Mouse (Mus musculus): ENCODE measurements around the gene Saa3. TPM values are rescaled to one million over a fixed set of nuclear protein-coding genes. Genes with fewer than 3 reads are reported as not detected.

Gene Saa3
- polyA plus RNA-seq, 1 experiment, result 4.3 TPM

DNA sequence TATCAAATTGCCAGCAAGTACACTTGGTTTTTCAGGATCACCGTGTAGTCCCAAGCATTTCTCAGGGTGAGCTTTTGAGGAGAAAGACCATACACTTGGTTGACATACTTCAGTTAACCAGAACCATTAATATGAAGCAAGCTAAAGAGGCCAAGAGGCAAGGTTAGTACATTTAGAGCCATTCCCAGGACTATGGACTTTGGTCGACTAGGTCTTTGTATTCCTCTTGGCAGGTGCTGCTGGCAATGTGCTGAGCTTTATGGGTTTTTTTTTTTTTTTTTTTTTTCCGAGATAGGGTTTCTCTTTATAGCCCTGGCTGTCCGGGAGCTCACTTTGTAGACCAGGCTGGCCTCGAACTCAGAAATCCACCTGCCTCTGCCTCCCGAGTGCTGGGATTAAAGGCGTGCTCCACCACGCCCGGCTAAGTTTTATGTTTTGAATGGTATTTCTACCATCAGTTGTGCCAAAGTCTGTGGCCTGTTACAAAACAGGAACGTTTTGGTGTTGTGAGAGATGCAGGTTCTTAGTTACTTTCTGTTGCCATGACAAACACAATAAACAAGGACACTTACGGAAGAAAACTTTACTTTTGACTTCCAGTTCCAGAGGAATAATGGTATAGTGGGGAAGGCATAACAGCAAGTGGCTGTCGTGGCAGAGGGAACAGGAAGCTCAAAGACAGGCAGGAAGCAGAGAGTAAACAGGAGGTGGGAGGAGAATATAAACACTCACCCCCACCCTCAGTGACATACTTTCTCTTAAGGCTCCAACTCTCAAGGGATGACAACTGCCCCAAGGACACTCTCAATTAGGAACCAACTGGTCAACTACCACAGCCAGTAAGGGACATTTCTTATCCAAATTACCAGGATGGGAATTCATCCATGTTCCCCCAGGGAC lies 23.3 kb upstream of the Saa3 start:
- no peaks in the 10 kb centered on the region for H3K27me3 ChIP-seq (ENCODE audit: control insufficient read depth, insufficient read depth, insufficient read length)
- TF ChIP-seq CEBPB (IDR thresholded peaks at IDR 0.05; ENCODE audit: insufficient read depth, poor library complexity, severe bottlenecking) (no peak), MYOD1 (IDR thresholded peaks at IDR 0.05; ENCODE audit: control insufficient read depth in 1 of 3, insufficient read length in 2 of 3, low read depth in 2 of 3) (no peak), MAX (IDR thresholded peaks at IDR 0.05; ENCODE audit: low read depth) (no peak), POLR2AphosphoS2 (IDR thresholded peaks at IDR 0.05; ENCODE audit: insufficient read length, low read depth) (no peak), MYOG (IDR thresholded peaks at IDR 0.05; ENCODE audit: control insufficient read depth in 1 of 3, insufficient read depth in 1 of 3, insufficient read length in 2 of 3, low read depth in 2 of 3) (no peak), POLR2A (IDR thresholded peaks at IDR 0.05; ENCODE audit: insufficient read length, low read depth) (no peak), SRF (IDR thresholded peaks at IDR 0.05; ENCODE audit: control insufficient read depth, insufficient read length, low read depth) (no peak), TCF3 (IDR thresholded peaks at IDR 0.05; ENCODE audit: insufficient read length, low read depth) (no peak), TCF12 (IDR thresholded peaks at IDR 0.05; ENCODE audit: insufficient read depth, poor library complexity, severe bottlenecking) (no peak), E2F4 (IDR thresholded peaks at IDR 0.05; ENCODE audit: insufficient read depth) (no peak), REST (IDR thresholded peaks at IDR 0.05; ENCODE audit: insufficient read depth, insufficient read length) (no peak), USF1 (IDR thresholded peaks at IDR 0.05; ENCODE audit: low read depth) (no peak)
- no peak overlapping the region for H3K4me2 ChIP-seq (ENCODE audit: low read depth)
- H3K36me3 ChIP-seq (ENCODE audit: control insufficient read depth, insufficient read depth), result no peaks in the 10 kb centered on the region
- no peaks in the 10 kb centered on the region for H3K79me2 ChIP-seq (ENCODE audit: control insufficient read depth, insufficient read depth)
- H3ac ChIP-seq (ENCODE audit: control insufficient read depth, insufficient read length), result no peak overlapping the region
- no peak overlapping the region for H3K4me3 ChIP-seq

DNA sequence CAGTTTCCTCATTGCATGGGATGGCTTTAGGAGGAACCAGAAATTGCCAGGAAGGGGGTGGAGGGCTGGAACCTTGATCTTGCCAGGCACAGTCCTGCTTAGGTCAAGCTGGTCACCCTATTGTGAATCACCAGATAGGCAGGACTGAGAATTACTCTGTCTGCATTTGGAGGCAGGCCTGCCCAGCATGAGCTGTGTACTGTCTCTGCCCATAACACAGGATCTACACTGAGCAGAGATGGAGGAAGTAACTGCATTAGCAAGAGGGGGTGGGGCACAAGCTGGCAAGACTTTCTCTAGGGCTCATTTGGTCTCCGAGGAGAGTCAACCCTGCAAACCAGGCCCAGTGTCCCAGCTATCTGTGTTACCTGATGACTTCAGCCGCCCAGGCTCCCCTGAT lies 19.5 kb upstream of the Saa3 start:
- Histone ChIP-seq H3K4me3 (no peak overlapping the region), H3K4me2 (ENCODE audit: low read depth) (no peak overlapping the region), H3ac (ENCODE audit: control insufficient read depth, insufficient read length) (no peak overlapping the region), H3K79me2 (ENCODE audit: control insufficient read depth, insufficient read depth) (no peaks in the 10 kb centered on the region), H3K36me3 (ENCODE audit: control insufficient read depth, insufficient read depth) (no peaks in the 10 kb centered on the region), H3K27me3 (ENCODE audit: control insufficient read depth, insufficient read depth, insufficient read length) (no peaks in the 10 kb centered on the region)
- TF ChIP-seq SRF (IDR thresholded peaks at IDR 0.05; ENCODE audit: control insufficient read depth, insufficient read length, low read depth) (no peak), MAX (IDR thresholded peaks at IDR 0.05; ENCODE audit: low read depth) (no peak), E2F4 (IDR thresholded peaks at IDR 0.05; ENCODE audit: insufficient read depth) (no peak), TCF12 (IDR thresholded peaks at IDR 0.05; ENCODE audit: insufficient read depth, poor library complexity, severe bottlenecking) (no peak), MYOD1 (IDR thresholded peaks at IDR 0.05; ENCODE audit: control insufficient read depth in 1 of 3, insufficient read length in 2 of 3, low read depth in 2 of 3) (no peak), MYOG (IDR thresholded peaks at IDR 0.05; ENCODE audit: control insufficient read depth in 1 of 3, insufficient read depth in 1 of 3, insufficient read length in 2 of 3, low read depth in 2 of 3) (no peak), POLR2AphosphoS2 (IDR thresholded peaks at IDR 0.05; ENCODE audit: insufficient read length, low read depth) (no peak), TCF3 (IDR thresholded peaks at IDR 0.05; ENCODE audit: insufficient read length, low read depth) (no peak), CEBPB (IDR thresholded peaks at IDR 0.05; ENCODE audit: insufficient read depth, poor library complexity, severe bottlenecking) (no peak), REST (IDR thresholded peaks at IDR 0.05; ENCODE audit: insufficient read depth, insufficient read length) (no peak), USF1 (IDR thresholded peaks at IDR 0.05; ENCODE audit: low read depth) (no peak), POLR2A (IDR thresholded peaks at IDR 0.05; ENCODE audit: insufficient read length, low read depth) (no peak)

DNA sequence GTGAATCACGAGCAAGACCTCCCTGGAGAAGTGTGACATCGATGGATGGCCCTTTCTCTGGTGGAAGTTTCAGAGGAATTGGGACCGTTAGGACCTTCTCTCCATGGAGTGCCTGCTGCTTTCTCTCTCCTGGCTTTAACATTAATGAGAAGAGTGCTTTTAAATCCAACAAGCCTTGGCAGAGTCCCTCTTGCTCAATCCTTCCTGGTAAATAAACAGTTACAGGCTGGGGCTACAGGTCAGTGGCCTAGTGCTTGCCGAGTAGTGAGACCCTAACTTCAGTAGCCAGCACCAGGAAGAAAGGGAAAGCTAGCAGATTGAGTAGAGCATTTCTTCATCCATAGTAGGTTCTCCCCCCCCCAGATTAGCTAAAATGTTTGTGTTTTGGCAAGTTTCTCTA lies 17.0 kb upstream of the Saa3 start, which contains the start of gene Saa4:
TSS of gene Saa4 (minus strand) at position 146 of the 400 bp plus-strand sequence.
- Histone ChIP-seq H3K4me3 (no peak within 1 kb of the TSS), H3K4me2 (ENCODE audit: low read depth) (no peak within 1 kb of the TSS), H3K36me3 (ENCODE audit: control insufficient read depth, insufficient read depth) (no peaks in the 10 kb centered on the region), H3K27me3 (ENCODE audit: control insufficient read depth, insufficient read depth, insufficient read length) (no peaks in the 10 kb centered on the region), H3K79me2 (ENCODE audit: control insufficient read depth, insufficient read depth) (no peaks in the 10 kb centered on the region), H3ac (ENCODE audit: control insufficient read depth, insufficient read length) (no peak within 1 kb of the TSS)
- TF ChIP-seq TCF3 (IDR thresholded peaks at IDR 0.05; ENCODE audit: insufficient read length, low read depth), result no peak
- TF ChIP-seq SRF (IDR thresholded peaks at IDR 0.05; ENCODE audit: control insufficient read depth, insufficient read length, low read depth), result no peak
- no peak for TF ChIP-seq POLR2A (IDR thresholded peaks at IDR 0.05; ENCODE audit: insufficient read length, low read depth)
- TF ChIP-seq POLR2AphosphoS2 (IDR thresholded peaks at IDR 0.05; ENCODE audit: insufficient read length, low read depth), result no peak
- TF ChIP-seq REST (IDR thresholded peaks at IDR 0.05; ENCODE audit: insufficient read depth, insufficient read length), result no peak
- no peak for TF ChIP-seq USF1 (IDR thresholded peaks at IDR 0.05; ENCODE audit: low read depth)
- no peak for TF ChIP-seq MYOG (IDR thresholded peaks at IDR 0.05; ENCODE audit: control insufficient read depth in 1 of 3, insufficient read depth in 1 of 3, insufficient read length in 2 of 3, low read depth in 2 of 3)
- TF ChIP-seq TCF12 (IDR thresholded peaks at IDR 0.05; ENCODE audit: insufficient read depth, poor library complexity, severe bottlenecking), result no peak
- no peak for TF ChIP-seq CEBPB (IDR thresholded peaks at IDR 0.05; ENCODE audit: insufficient read depth, poor library complexity, severe bottlenecking)
- no peak for TF ChIP-seq MAX (IDR thresholded peaks at IDR 0.05; ENCODE audit: low read depth)
- TF ChIP-seq MYOD1 (IDR thresholded peaks at IDR 0.05; ENCODE audit: control insufficient read depth in 1 of 3, insufficient read length in 2 of 3, low read depth in 2 of 3), result no peak
- TF ChIP-seq E2F4 (IDR thresholded peaks at IDR 0.05; ENCODE audit: insufficient read depth), result no peak

DNA sequence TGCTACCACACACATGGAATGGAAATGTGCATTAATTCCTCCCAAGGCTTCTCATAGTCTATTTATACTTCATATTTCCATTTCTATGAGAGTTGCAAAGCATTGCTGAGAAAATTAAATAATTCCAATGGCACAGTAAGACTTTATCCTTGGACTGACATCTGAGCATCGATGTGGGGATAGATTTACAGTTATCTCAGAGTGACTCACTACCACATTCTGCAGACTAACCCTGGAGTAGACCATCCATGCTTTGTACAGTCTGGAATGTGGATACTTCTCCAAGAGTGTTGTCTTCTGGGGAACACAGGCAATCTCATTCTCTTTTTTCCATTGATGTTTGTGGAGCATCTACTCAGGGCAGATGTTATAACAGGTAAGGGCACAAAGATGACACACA lies 12.1 kb upstream of the Saa3 start:
- no peaks in the 10 kb centered on the region for H3K36me3 ChIP-seq (ENCODE audit: control insufficient read depth, insufficient read depth)
- no peak overlapping the region for H3ac ChIP-seq (ENCODE audit: control insufficient read depth, insufficient read length)
- H3K4me2 ChIP-seq (ENCODE audit: low read depth), result no peak overlapping the region
- no peaks in the 10 kb centered on the region for H3K79me2 ChIP-seq (ENCODE audit: control insufficient read depth, insufficient read depth)
- H3K27me3 ChIP-seq (ENCODE audit: control insufficient read depth, insufficient read depth, insufficient read length), result no peaks in the 10 kb centered on the region
- TF ChIP-seq POLR2AphosphoS2 (IDR thresholded peaks at IDR 0.05; ENCODE audit: insufficient read length, low read depth) (no peak), E2F4 (IDR thresholded peaks at IDR 0.05; ENCODE audit: insufficient read depth) (no peak), MYOD1 (IDR thresholded peaks at IDR 0.05; ENCODE audit: control insufficient read depth in 1 of 3, insufficient read length in 2 of 3, low read depth in 2 of 3) (no peak), TCF12 (IDR thresholded peaks at IDR 0.05; ENCODE audit: insufficient read depth, poor library complexity, severe bottlenecking) (no peak), TCF3 (IDR thresholded peaks at IDR 0.05; ENCODE audit: insufficient read length, low read depth) (no peak), SRF (IDR thresholded peaks at IDR 0.05; ENCODE audit: control insufficient read depth, insufficient read length, low read depth) (no peak), POLR2A (IDR thresholded peaks at IDR 0.05; ENCODE audit: insufficient read length, low read depth) (no peak), REST (IDR thresholded peaks at IDR 0.05; ENCODE audit: insufficient read depth, insufficient read length) (no peak), CEBPB (IDR thresholded peaks at IDR 0.05; ENCODE audit: insufficient read depth, poor library complexity, severe bottlenecking) (no peak), MYOG (IDR thresholded peaks at IDR 0.05; ENCODE audit: control insufficient read depth in 1 of 3, insufficient read depth in 1 of 3, insufficient read length in 2 of 3, low read depth in 2 of 3) (no peak), USF1 (IDR thresholded peaks at IDR 0.05; ENCODE audit: low read depth) (no peak), MAX (IDR thresholded peaks at IDR 0.05; ENCODE audit: low read depth) (no peak)
- H3K4me3 ChIP-seq, result no peak overlapping the region

All from myocyte (in vitro differentiated cells).